Mouse (Mus musculus): ENCODE measurements around the gene Syt2.

The Syt2 gene

GRCm38 (mm10) chr1:134741946-134742661 is 95.6 kb downstream of the Syt2 start:
- DNase-seq (ENCODE audit: low spot score) = peak; percentile 20

DNA sequence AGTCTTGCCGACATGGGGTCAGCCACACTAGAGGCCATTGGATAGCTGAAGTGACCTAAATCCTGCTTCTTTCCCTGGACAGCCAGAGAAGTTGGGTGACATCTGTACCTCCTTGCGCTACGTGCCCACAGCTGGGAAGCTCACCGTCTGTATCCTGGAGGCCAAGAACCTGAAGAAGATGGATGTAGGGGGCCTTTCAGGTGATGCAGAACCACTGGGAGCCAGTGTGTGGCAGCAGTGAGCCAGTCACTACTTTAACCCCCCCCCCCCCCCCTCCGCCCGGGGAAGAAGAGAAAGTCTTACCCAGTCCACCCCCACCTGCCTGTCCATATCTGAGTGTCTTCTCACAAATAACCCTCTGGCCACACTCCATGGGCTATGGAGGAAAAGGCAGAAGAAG is 99.2 kb downstream of the Syt2 start:
- DNase-seq (ENCODE audit: low spot score) = peak; percentile 11

GRCm38 (mm10) chr1:134747236-134748174 is 101.0 kb downstream of the Syt2 start:
- peak; percentile 66 for DNase-seq (ENCODE audit: low spot score)

- no peak for DNase-seq (ENCODE audit: low spot score)
These were observed 103.4 kb downstream of the Syt2 start for GRCm38 (mm10) chr1:134749889-134750288.

DNA sequence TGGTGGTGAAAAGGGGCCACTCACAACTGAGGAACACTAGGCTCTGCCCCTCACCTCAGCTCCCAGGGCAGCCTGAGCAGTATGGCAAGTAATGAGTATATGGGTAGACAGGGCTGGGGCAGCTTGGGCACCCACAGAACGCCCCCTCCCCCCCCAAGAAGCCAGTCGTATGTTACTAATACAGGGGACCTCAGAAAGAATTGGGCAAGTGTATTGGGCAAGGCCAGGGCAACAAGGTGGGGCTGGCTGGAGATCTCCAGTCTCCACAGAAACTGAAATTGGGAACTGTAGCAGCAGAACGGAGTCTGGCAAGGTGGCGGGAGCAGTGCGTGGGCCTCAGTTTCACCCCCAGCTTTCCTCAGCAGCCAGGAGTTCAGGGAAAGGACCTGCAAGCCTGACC is 106.0 kb downstream of the Syt2 start:
- DNase-seq (ENCODE audit: low spot score) = no peak

GRCm38 (mm10) chr1:134753751-134754630 is 107.5 kb downstream of the Syt2 start:
- no peak for DNase-seq (ENCODE audit: low spot score)

DNA sequence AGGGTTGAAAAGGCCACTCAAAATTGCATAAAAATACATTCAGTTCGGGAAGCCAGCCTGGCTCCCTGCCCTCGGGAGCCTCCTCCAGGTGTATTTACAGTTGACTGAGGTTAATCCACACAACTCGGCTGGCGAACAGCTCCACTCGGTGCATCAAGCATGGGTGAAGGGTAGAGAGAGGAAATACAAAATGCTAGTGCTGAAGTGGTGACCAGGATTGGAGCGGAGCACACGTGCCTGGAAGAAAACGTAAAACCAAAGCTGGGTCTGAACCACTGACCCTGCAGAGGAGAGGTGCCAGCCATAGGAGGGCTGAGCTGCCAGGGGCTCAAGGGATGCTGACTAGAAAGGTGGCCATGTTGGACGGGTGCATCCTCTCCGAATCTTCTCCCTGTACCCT is 108.3 kb downstream of the Syt2 start:
- DNase-seq (ENCODE audit: low spot score) = no peak

DNA sequence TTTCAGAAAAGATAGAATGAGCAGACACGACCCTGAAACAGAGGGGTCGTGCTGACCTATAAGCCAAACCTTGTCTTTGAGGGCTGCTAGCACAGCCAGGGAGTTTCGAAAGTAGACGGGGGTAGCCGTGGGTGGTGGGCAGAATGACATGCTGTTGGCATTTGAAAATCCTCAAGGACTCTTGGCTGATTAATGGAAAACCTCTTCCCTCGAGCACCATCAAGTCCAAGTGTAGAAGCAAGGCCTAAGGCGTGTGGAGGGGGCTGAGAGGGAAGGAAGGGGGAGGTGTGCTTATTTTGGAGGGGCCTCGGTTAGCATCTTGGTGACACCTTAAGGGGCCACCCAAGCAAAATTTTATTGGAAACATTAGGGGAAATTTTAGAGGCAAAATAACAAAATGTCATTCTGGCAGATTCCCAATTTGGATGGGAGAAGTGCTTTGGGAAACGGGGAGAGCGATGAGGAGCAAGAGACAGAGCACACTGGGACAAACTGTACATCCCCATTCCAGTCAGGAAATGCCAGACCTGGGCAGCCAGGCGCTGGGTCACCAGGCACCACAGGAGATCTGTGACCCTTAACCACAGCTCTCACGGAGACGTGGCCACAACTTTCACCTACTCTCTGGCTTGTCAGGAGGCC is 109.2 kb downstream of the Syt2 start:
- no peak for DNase-seq (ENCODE audit: low spot score)

GRCm38 (mm10) chr1:134756190-134756873 is 109.9 kb downstream of the Syt2 start:
- no peak for DNase-seq (ENCODE audit: low spot score)

DNA sequence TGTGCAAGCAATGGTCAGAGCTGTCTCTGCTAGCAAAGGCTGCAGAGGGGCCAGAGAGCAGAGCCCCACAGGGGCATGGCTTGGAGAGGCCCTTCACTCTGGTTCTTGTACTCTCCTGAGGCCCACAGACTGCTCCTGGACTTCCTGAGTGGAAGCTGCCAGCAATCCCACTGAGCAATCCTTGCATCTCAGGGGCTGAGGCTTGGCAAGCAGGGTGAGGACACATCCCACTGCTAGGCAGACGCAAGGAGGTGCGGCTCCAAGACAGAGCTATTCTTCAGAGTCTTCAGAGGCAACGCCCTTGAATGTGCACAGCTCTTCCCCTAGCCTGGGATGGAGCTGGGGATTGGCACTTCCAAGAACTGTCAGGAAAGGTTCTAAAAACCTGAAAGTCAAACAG is 110.8 kb downstream of the Syt2 start:
- no peak for DNase-seq (ENCODE audit: low spot score)

- no peak for DNase-seq (ENCODE audit: low spot score)
These were observed 112.7 kb downstream of the Syt2 start for GRCm38 (mm10) chr1:134759133-134759532.

- DNase-seq (ENCODE audit: low spot score) = no peak
These were observed 114.2 kb downstream of the Syt2 start for GRCm38 (mm10) chr1:134760642-134761041.

DNA sequence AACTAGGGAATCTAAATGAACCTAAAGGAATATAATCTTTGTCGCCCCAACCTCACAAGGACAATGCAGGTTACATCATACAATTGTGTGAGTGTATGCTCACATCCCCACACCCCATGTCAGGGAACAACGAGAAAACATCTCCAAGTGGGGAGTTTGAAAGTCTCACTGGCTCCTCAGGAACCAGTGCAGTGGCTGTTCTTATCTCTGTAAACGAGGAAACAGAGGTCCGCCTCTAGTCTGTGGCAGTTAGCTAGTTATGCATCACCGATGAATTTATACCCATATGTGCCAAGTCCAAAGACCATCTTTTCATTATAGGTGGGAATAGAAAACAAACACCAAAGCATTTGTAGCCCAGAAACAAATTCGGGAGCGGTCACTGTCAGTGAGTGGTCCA is 115.1 kb downstream of the Syt2 start:
- no peak for DNase-seq (ENCODE audit: low spot score)

DNA sequence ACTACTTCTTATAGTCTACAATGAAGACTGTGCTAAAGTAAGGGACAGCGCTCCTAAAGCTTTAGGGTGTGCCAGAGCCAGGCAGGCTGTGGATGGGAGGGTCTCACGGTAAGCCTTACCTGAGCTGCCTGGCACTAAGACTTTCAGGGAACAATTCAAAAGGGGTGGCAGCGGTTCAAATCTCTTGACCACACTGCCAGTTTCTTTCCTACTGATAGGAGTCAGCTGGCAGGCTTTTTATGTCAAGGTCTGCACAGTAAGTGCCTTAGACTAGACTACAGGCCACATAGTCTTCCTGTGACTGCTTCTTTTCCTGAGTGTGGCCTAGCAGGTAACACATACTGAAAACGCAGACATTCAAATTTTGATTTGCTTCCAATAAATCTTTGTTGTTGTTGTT is 116.8 kb downstream of the Syt2 start:
- DNase-seq (ENCODE audit: low spot score) = no peak

- no peak for DNase-seq (ENCODE audit: low spot score)
These were observed 117.4 kb downstream of the Syt2 start for GRCm38 (mm10) chr1:134763776-134764438.

GRCm38 (mm10) chr1:134764831-134765458 is 118.5 kb downstream of the Syt2 start:
- no peak for DNase-seq (ENCODE audit: low spot score)

GRCm38 (mm10) chr1:134766448-134766847 is 120.0 kb downstream of the Syt2 start:
- no peak for DNase-seq (ENCODE audit: low spot score)

DNA sequence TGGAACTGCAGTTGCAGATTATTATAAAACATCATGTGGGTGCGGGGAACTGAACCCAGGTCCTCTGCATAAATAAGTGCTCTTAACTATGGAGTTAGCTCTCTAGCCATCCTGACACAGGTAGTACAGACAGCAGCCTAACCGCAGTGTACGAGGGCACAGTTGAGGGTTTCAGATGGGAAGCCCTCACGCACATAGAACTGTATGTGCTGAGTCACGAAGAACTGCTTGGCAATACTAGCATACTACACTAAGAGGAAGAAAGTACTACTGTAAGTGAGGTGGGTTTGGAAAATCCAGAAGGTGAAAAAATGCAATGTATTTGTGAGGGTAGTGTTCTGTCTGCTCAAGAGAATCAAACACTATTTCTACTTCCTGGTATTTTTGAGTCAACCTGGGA is 123.8 kb downstream of the Syt2 start:
- DNase-seq (ENCODE audit: low spot score) = no peak

GRCm38 (mm10) chr1:134771353-134771752 is 124.9 kb downstream of the Syt2 start:
- DNase-seq (ENCODE audit: low spot score) = no peak

DNA sequence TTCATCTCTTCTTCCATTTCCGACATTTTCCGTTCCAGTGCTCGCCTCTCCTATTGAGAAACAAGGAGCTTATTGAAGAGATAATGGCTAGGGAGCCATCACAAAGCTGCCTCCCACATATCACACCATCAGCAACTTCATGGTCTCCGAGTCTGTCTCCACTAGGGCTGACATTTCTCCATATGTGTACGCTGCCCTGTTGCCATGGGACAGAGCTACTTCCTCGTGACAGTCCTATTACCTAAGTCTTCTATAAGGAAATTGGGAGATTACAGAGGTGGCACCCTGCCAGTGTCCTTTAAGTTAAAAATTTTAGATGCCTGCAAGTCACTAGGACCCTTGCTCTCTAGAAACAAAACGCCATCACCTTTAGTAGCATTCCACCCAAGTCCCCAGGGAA is 125.5 kb downstream of the Syt2 start:
- DNase-seq (ENCODE audit: low spot score) = no peak

All from yolk sac, embryonic 10.5 days (tissue).